Mouse (Mus musculus) limb, embryonic 13.5 days (tissue): ENCODE measurements around the gene B3gnt9. TPM values are rescaled to one million over a fixed set of nuclear protein-coding genes. Genes with fewer than 3 reads are reported as not detected.
A peak's percentile ranks its signal among the peaks of the same experiment; 100 is the strongest.
"Not testable (repeated sequence)": the region's sequence is repeated elsewhere in the genome, so short reads cannot be mapped to it uniquely, and the experiment has no call there.

Experiments used
- ATAC-seq: fragments of 200-750 bp; cut with Nextera tagmentation; 2 replicates; pipeline ENCODE4 v1.8.0; 2017; ENCODE audit warnings: low read depth, moderate number of reproducible peaks, moderate TSS enrichment; ENCODE audit not compliant: low FRiP score
- H3K27ac ChIP-seq: fragments of 300-500 bp; sonication (generic); 2 replicates; pipeline ENCODE4 v1.5.1; 2015; ENCODE audit warnings: inconsistent platforms, mild to moderate bottlenecking, moderate library complexity
- H3K27me3 ChIP-seq: fragments of 300-500 bp; sonication (generic); 2 replicates; pipeline ENCODE4 v1.6.1; 2015; ENCODE audit warnings: mild to moderate bottlenecking, inconsistent platforms
- H3K36me3 ChIP-seq: fragments of 300-500 bp; sonication (generic); 2 replicates; pipeline ENCODE4 v1.6.1; 2015; ENCODE audit warnings: inconsistent platforms, mild to moderate bottlenecking, moderate library complexity
- H3K4me1 ChIP-seq: fragments of 300-500 bp; sonication (generic); 2 replicates; pipeline ENCODE4 v1.6.1; 2015; ENCODE audit warnings: inconsistent platforms
- H3K4me2 ChIP-seq: fragments of 300-500 bp; sonication (generic); replicated peaks from 2 replicates; pipeline ENCODE4 v1.6.1; 2015; ENCODE audit warnings: inconsistent platforms, mild to moderate bottlenecking, moderate library complexity
- H3K4me3 ChIP-seq: fragments of 300-500 bp; sonication (generic); 2 replicates; pipeline ENCODE4 v1.5.1; 2015; ENCODE audit warnings: moderate library complexity, mild to moderate bottlenecking, inconsistent platforms
- H3K9ac ChIP-seq: fragments of 300-500 bp; sonication (generic); 2 replicates; pipeline ENCODE4 v1.6.1; 2015; ENCODE audit warnings: mild to moderate bottlenecking, inconsistent platforms
- H3K9me3 ChIP-seq: fragments of 300-500 bp; sonication (generic); 2 replicates; pipeline ENCODE4 v1.6.1; 2016; ENCODE audit warnings: inconsistent platforms
- WGBS: fragments of 180-500 bp; shearing (Covaris S2); methylation state at CpG from one replicate; pipeline ENCODE4 v1.1.7; 2015; 5-methylcytosine and 5-hydroxymethylcytosine counted together
- polyA plus RNA-seq: library from polyadenylated mRNA; unstranded; fragments of >200 nt; fragmentation: Nextera tagmentation; extraction: Ambion mirVana; gene quantifications from 2 replicates; pipeline ENCODE4 v1.2.1, GENCODE M21; 2015

B3gnt9 gene
- polyA plus RNA-seq, 1 experiment from 2014 or later = 25.4 TPM

DNA sequence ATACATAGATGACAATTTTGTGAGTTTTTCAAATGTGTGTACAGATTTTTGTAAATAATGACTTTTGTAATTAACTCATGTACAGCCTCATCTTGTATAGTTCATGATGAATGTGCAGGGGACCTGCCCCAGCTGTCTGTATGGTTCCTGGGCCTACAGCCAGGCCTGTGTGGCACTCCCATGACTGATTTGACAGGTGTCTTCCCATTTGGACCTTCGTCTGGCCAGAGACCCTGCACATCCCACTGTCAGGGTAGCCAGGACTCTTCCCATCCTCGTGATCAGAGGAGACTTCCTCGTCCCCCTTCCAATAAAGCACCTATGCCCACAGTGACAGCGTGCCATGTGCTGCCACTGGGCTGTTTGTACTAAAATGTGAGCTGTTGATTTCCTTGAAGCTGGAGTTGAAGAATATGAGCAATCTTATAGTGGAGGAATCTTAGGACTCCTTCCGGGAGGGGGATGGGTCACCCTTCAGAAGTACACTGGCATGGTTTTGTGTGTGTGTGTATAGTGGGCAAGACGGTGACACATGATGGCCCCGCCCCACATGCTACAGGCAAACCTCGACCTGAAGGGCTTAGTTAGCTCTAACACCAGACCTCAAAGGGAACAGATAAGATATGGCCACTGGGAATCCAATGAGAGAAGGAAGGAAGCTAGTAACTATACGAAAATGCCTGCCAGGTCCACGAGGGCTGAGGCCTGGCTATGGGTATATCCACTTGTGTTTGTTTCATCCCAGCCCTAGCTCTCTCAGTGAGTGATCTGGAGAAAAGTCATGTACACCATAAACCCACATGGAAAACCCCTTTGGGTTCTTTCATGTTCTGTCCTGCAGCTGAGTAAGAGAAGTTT is 2.0 kb downstream of the B3gnt9 start:
- Histone ChIP-seq H3K4me2 (peak overlapping the region; percentile 90), H3K9ac (0 out of 2 replicates have a peak overlapping the region, but pooled peaks have one; percentile 76), H3K36me3 (peaks cover 53% of the 10 kb centered on the region), H3K9me3 (no peaks in the 10 kb centered on the region), H3K4me3 (no peak overlapping the region), H3K27me3 (peaks cover 21% of the 10 kb centered on the region), H3K4me1 (peaks cover 20% of the 10 kb centered on the region), H3K27ac (no peak overlapping the region)
- WGBS = 87% methylated on average over 10 of the region's 10 CpGs
- no peak for ATAC-seq

DNA sequence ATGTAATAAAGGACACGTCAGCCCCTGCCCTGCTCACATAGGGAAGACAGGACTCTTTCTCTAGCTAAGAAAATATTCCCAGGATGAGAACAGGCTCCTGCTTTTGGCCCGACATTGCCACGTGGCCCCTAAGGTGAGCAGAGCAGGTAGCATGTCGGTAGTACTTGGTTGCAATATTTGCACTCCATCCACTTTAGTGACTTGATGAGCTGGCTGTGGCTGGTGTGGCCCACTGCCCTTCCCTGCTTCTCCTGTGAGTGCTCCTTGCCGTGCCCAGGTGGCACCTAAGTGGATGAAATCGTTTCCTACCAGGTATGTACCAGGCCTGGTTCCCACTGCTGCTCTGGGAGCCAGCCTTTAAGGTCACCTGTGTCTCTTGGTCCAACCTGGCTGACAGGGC is 3.0 kb downstream of the B3gnt9 start:
- Histone ChIP-seq H3K4me1 (peaks cover 20% of the 10 kb centered on the region), H3K4me3 (no peak overlapping the region), H3K27ac (no peak overlapping the region), H3K9me3 (no peaks in the 10 kb centered on the region), H3K9ac (no peak overlapping the region), H3K4me2 (no peak overlapping the region), H3K27me3 (peaks cover 13% of the 10 kb centered on the region), H3K36me3 (peaks cover 60% of the 10 kb centered on the region)
- ATAC-seq = no peak
- 91% methylated on average over 6 of the region's 6 CpGs for WGBS

DNA sequence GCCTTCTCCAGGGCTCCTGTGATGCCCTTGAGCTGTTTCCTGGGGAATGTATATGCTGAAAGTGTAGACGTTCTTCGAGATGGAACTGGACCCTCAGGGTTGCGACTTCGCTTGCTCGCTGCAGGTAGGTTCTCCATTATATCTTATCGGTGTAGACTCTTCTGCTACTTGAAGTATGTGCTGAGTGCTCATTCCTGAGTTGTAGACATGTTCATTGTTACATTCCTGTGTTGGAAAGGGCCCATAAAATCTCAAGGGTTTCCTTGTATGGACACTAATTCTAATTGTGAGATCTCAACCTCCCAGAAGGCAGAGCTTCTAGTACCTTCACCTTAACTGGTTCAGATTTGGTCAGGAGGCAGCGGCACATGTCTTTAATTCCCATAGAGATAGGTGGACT is 13.9 kb downstream of the B3gnt9 start:
- H3K27me3 ChIP-seq = no peaks in the 10 kb centered on the region
- H3K4me2 ChIP-seq = no peak overlapping the region
- no peak for ATAC-seq
- WGBS = 97% methylated on average over 7 of the region's 7 CpGs
- no peak overlapping the region for H3K4me3 ChIP-seq
- H3K4me1 ChIP-seq = no peaks in the 10 kb centered on the region
- peaks cover 56% of the 10 kb centered on the region for H3K36me3 ChIP-seq
- no peak overlapping the region for H3K9ac ChIP-seq
- H3K9me3 ChIP-seq = no peaks in the 10 kb centered on the region
- H3K27ac ChIP-seq = no peak overlapping the region

DNA sequence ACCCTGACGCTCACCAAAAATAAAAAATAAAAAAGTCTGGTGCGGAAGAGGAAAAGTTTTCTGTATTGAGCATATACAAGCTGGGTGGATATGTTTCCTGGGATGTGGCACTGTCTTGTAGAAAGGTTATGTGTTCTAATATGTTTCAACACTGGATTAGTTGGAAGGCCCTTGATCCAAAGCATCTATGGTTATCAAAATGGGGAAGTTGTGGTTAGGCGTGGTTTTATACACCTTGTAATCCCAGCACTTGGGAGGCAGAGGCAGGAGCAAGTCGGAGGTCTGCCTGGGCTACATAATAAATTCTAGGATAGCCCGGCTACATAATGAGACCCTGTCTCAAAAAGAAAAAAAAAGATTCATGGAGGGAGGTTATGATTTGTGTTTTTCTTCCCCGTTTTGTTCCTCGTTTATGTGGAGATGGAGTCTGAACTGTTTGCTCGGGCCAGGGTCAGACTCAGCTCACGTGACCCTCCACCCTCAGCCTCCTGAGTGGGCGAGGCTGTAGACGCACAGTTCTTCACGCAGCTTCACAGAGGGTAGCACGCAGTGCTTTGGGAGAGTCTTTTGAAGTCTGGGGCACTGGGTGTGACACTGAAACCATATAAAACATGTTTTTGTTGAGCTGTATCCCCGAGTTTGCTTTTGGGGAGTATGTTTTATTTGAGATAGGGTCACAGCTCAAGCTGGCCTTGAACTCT is 17.4 kb downstream of the B3gnt9 start:
- H3K27me3 ChIP-seq = no peaks in the 10 kb centered on the region

DNA sequence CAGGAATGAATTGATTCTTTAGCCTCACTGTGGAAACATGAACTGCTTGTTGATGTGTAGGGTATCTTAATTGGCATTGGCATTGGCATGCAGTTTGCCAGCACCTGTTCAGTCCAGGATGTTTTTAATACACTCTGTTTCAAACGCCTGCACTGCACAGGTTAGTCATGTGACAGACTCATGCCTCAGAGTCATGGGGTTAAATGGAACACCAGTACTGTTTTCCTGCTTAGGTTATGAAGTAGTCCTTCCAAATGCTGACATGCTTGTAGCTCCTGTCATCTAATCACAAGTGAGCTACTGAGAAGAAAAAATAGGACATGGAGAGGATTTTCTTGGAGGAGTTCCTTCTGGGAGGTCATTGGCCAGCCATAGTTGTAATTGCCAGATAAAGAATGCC is 19.7 kb downstream of the B3gnt9 start:
- peaks cover 43% of the 10 kb centered on the region for H3K36me3 ChIP-seq
- 68% methylated on average over 1 of the region's 1 CpGs for WGBS
- ATAC-seq = no peak

More for the DNA sequence above, 17.4 kb downstream of the B3gnt9 start:
- Histone ChIP-seq H3K4me1 (no peaks in the 10 kb centered on the region), H3K9me3 (no peaks in the 10 kb centered on the region), H3K4me3 (no peak overlapping the region), H3K4me2 (no peak overlapping the region), H3K9ac (no peak overlapping the region), H3K36me3 (peaks cover 64% of the 10 kb centered on the region), H3K27ac (no peak overlapping the region)
- no peak for ATAC-seq
- 94% methylated on average over 14 of the region's 14 CpGs for WGBS

DNA sequence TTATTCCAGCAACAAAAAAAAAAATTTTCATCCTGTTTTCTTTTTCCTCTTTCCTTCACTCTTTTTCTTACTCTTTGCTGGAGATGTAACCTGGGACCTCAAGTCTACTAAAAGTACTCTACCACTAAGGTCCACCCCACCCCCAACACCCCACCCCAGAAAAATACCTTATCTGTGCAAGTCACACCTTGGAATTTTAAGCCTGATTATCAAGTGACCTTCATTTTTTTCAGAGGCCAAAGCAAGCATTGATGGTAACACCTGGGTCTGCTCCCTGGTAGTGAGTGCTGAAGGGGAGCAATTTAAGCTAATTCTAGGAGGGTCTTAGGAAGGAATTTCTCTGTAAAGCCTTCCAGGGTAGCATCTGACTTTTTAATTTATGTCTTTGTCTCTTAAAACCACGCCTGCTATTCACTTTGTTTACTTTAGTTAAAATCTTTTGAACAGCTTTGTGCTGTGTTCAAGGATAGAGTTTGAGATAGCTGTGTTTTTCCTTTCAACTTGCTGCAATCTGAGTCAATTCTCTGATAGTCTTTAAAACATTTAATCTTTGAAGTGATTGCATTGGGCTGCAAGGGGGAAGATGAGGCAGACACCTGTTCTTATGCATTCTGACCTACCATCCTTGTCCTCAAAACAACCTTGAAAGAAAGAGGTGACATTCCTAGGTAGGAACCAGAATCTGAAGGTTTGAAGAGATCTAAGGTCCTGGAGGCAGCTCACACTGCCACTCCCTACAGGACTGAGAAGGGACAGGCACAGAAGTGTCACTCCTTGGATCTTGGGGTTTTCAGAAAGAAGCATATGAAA is 21.6 kb downstream of the B3gnt9 start:
- Histone ChIP-seq H3K9ac (no peak overlapping the region), H3K36me3 (peaks cover 27% of the 10 kb centered on the region), H3K27me3 (no peaks in the 10 kb centered on the region), H3K4me2 (no peak overlapping the region), H3K4me3 (no peak overlapping the region), H3K27ac (no peak overlapping the region), H3K9me3 (no peaks in the 10 kb centered on the region), H3K4me1 (no peaks in the 10 kb centered on the region)
- WGBS = 49% methylated on average over 1 of the region's 1 CpGs
- no peak for ATAC-seq

More for the DNA sequence above, 19.7 kb downstream of the B3gnt9 start:
- no peaks in the 10 kb centered on the region for H3K27me3 ChIP-seq
- H3K9ac ChIP-seq = no peak overlapping the region
- no peaks in the 10 kb centered on the region for H3K9me3 ChIP-seq
- H3K4me2 ChIP-seq = no peak overlapping the region
- H3K4me3 ChIP-seq = no peak overlapping the region
- H3K4me1 ChIP-seq = no peaks in the 10 kb centered on the region
- H3K27ac ChIP-seq = no peak overlapping the region

DNA sequence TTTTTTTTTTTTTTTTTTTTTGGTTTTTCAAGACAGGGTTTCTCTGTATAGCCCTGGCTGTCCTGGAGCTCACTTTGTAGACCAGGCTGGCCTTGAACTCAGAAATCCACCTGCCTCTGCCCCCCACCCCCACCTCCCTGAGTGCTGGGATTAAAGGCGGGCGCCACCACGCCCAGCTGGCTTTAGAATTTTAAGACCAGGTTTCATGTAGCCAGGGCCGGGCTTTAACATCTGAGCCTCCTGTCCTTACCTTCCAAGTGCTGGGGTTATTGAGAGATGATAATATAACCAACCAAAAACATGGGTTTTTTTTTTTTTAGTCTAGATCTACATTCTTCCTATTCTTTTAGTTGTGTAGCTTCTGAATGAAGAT is 22.6 kb downstream of the B3gnt9 start:
- WGBS = 79% methylated on average over 4 of the region's 4 CpGs
- not testable (repeated sequence) for H3K9me3 ChIP-seq, H3K27ac ChIP-seq, H3K27me3 ChIP-seq, H3K4me2 ChIP-seq, ATAC-seq, H3K9ac ChIP-seq, H3K4me3 ChIP-seq, H3K4me1 ChIP-seq
- H3K36me3 ChIP-seq = peaks cover 24% of the 10 kb centered on the region

DNA sequence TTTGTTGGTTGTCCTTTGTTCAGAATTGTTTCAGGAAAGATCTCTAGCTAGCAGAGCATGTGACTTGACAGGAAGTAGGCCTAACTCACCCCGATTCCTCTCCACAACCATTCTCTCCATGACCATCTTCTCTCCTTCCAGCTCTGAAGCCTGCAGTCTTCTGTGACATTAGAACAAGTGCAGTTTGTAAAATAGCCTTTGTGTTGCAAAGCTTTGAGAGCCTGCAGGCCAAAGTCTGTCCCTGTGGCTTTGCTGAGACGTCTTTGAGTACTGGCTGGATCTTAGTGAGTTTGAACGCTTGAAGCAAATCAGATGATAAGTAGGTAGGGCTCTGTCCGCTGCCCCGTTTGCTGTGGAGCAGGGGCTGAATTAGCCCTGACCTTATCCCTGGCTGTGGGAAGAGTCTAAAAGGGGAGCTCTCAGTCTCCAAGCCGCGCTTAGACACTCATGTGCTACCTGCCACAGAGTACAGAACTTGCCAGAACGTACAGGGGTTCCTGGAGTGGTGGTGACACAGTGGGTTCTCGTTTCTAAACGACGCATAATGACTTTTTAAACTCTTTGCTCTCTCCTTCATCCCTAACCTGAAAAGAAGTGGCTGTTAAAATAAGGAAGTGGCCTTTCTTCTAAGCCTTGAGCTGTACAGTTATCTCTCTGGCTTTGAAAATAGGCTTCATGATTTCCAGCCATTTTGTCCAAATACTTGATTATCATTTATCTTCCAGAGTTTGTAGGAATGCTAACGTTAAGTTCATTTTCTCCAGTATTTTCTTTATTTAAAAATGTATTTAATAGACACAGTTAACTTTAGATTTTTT is 23.2 kb downstream of the B3gnt9 start:
- ATAC-seq = no peak
- peaks cover 22% of the 10 kb centered on the region for H3K36me3 ChIP-seq
- H3K4me3 ChIP-seq = no peak overlapping the region
- no peaks in the 10 kb centered on the region for H3K27me3 ChIP-seq
- H3K9ac ChIP-seq = no peak overlapping the region
- H3K4me2 ChIP-seq = no peak overlapping the region
- WGBS = 89% methylated on average over 12 of the region's 12 CpGs
- no peaks in the 10 kb centered on the region for H3K9me3 ChIP-seq
- 0 out of 2 replicates have a peak, but pooled peaks cover under 1% of the 10 kb centered on the region for H3K4me1 ChIP-seq
- H3K27ac ChIP-seq = no peak overlapping the region

DNA sequence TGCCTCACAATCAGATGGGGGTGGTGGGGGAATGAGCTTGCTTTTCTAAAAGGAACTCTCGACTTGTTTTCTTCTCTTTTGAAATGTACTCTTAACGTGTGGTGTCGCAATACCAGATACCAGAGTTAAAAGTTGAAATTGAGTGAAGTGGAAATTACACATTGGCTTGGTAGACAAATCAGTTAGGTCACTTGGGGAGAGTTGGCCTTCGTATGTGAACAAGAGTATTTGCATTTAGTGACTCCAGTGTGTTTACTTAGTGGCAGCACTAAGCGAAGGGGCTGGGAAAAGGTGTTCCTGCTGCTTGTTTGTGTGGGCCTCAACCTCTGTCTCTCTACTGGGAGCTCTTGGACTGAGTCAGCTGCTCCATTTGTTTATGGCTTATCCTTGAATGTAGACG is 29.0 kb downstream of the B3gnt9 start:
- H3K9me3 ChIP-seq = no peaks in the 10 kb centered on the region
- ATAC-seq = no peak
- H3K27me3 ChIP-seq = no peaks in the 10 kb centered on the region
- WGBS = 22% methylated on average over 6 of the region's 6 CpGs
- H3K4me3 ChIP-seq = peak overlapping the region; percentile 96
- H3K4me1 ChIP-seq = peaks cover 19% of the 10 kb centered on the region
- H3K27ac ChIP-seq = no peak overlapping the region
- H3K36me3 ChIP-seq = no peaks in the 10 kb centered on the region
- H3K9ac ChIP-seq = peak overlapping the region; percentile 93
- H3K4me2 ChIP-seq = peak overlapping the region; percentile 81

DNA sequence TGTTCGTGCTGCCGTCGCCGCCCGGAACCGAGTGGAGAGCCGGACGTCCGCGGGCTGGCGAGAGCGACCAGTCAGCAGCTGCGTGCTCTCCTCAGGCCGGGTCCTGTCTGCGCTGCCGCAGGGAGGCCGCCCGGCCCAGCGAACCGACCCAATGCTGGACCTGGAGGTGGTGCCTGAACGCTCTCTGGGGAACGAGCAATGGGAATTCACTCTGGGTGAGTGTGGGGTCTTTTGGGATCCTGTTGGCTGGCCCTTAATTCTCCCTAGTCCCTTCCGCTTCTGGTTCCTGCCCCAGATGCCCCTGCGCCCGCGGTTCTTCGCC is 29.7 kb downstream of the B3gnt9 start:
- H3K27ac ChIP-seq = peak overlapping the region; percentile 77; the same call in 1 of the 2 replicates
- ATAC-seq = no peak
- no peaks in the 10 kb centered on the region for H3K27me3 ChIP-seq
- H3K4me3 ChIP-seq = peak overlapping the region; percentile 96
- no peaks in the 10 kb centered on the region for H3K9me3 ChIP-seq
- H3K9ac ChIP-seq = peak overlapping the region; percentile 93
- WGBS = under 1% methylated on average over 27 of the region's 27 CpGs
- H3K36me3 ChIP-seq = no peaks in the 10 kb centered on the region
- peak overlapping the region; percentile 81 for H3K4me2 ChIP-seq
- H3K4me1 ChIP-seq = peaks cover 19% of the 10 kb centered on the region

DNA sequence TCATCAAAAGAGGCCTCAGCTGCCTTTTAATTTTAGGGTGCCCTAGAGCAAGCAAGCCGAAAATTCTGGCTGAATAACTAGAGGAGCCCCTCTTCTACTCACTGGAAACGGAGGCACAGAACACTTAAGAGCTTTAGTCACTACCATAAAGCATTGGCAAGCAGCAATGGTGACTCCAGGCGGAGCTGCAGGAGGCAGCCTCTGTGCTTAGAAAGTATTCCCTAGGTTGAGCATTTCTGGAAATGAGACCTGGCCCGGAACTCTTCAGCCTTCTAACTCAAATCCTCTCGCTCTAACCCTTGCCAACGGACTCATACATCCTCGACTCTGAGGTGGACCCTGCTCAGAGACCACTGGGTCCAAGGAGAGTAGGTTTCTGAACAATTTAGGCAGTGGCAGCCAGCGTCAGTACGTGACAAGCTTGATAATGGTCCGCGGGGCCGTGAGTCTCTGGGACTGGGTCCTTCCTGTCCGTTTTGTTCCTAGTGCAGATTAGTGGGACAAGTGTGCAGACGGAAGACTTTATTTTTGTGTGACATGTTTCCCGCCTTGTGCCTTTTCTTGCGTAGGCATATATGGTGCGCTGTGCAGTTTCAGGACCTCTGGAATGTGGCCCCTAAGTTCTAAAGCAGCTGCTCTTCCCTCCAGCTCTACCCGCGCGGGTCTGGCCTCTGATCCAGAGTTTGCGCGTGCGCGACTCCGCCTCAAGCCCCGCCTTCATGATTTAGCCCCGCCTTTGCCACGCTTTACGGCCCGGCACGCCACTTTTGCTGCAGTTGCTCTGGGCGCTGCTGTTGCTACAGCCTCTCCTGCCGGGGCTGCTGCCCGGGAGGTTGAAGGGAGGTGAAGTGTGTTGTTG is 30.3 kb downstream of the B3gnt9 start, which contains the start of gene D230025D16Rik:
TSS of gene D230025D16Rik (plus strand) at position 733 of the 859 bp plus-strand sequence.
- Histone ChIP-seq H3K9ac (peak within 1 kb of the TSS; percentile 93), H3K4me2 (peak within 1 kb of the TSS; percentile 81), H3K4me3 (peak within 1 kb of the TSS; percentile 96), H3K9me3 (no peaks in the 10 kb centered on the region), H3K36me3 (no peaks in the 10 kb centered on the region), H3K4me1 (peaks cover 19% of the 10 kb centered on the region), H3K27ac (peak within 1 kb of the TSS; percentile 90), H3K27me3 (no peaks in the 10 kb centered on the region)
- WGBS = 2% methylated on average over 34 of the region's 34 CpGs
- ATAC-seq = peak; percentile 93
